Mouse (Mus musculus) gastrocnemius, postnatal 25 days (tissue): Measurements from ENCODE around the gene Scn5a. TPM values are rescaled to one million over a fixed set of nuclear protein-coding genes. Genes with fewer than 3 reads are reported as not detected.
A peak's percentile ranks its signal among the peaks of the same experiment; 100 is the strongest.

ENCODE experiments used
- DNase-seq: peaks from one replicate; pipeline ENCODE4 v3.0.0; 2022
- total RNA-seq, 2 experiments: library from RNA; stranded (reverse); gene quantifications; 1 replicate in 1 of 2; 2 replicates in 1 of 2; pipeline ENCODE4 v1.2.3; 2021

The Scn5a gene
- total RNA-seq, 2 experiments from 2014 or later: 0.10 to 0.24 TPM

GRCm38 (mm10) chr9:119460410-119460809 is 118.4 kb downstream of the Scn5a start:
- no peak for DNase-seq

- DNase-seq: no peak
These were observed 121.7 kb downstream of the Scn5a start for GRCm38 (mm10) chr9:119457122-119457521.

- no peak for DNase-seq
These were observed 122.8 kb downstream of the Scn5a start for GRCm38 (mm10) chr9:119455967-119456366.

- DNase-seq: no peak
These were observed 133.1 kb downstream of the Scn5a start for GRCm38 (mm10) chr9:119445737-119446136.

GRCm38 (mm10) chr9:119444738-119445429 is 133.9 kb downstream of the Scn5a start, which contains the start of gene Exog:
Gene Exog, plus strand, starts transcription at chr9:119444943.
- DNase-seq: peak; percentile 95

GRCm38 (mm10) chr9:119438498-119439000 is 140.3 kb downstream of the Scn5a start:
- peak; percentile 44 for DNase-seq

- DNase-seq: no peak
These were observed 140.8 kb downstream of the Scn5a start for GRCm38 (mm10) chr9:119438065-119438464.

GRCm38 (mm10) chr9:119435855-119436254 is 143.0 kb downstream of the Scn5a start:
- no peak for DNase-seq

Other genes with a start within 250 kb of the Scn5a start
- 10 to 100 TPM; 38.3 to 40.9 TPM for gene Acaa1a, start 239.3 kb downstream of the Scn5a start, total RNA-seq
- gene Myd88, start 237.6 kb downstream of the Scn5a start, total RNA-seq: 1 to 10 TPM; 4.3 to 5.0 TPM
- gene Xylb, start 221.6 kb downstream of the Scn5a start, total RNA-seq: under 1 TPM; 0.08 to 0.48 TPM
- gene Slc22a14, start 213.5 kb downstream of the Scn5a start, total RNA-seq: not detected
- gene Acvr2b, start 176.9 kb downstream of the Scn5a start, total RNA-seq: 10 to 100 TPM in 1 of 2 experiments, 1 to 10 TPM in 1; 9.4 to 11.9 TPM
- gene Exog, start 134.1 kb downstream of the Scn5a start, total RNA-seq: 1 to 10 TPM; 1.4 to 1.7 TPM
- gene Scn10a, start 140.3 kb upstream of the Scn5a start, total RNA-seq: not detected
- under 1 TPM in 1 of 2 experiments, not detected in 1; 0.05 TPM for gene Scn11a, start 246.4 kb upstream of the Scn5a start, total RNA-seq